Mouse (Mus musculus) cortical plate, adult 2 months (tissue): ENCODE results near the gene Tiparp.

Experiments used
- CTCF ChIP-seq: fragments of 200-500 bp; IDR thresholded peaks from 2 replicates; pipeline ENCODE4 v1.5.1; 2011; ENCODE audit warnings: mild to moderate bottlenecking, control low read depth, low read length; ENCODE audit not compliant: insufficient read depth; ENCODE audit errors: extremely low read depth
- POLR2A ChIP-seq: fragments of 200-500 bp; IDR thresholded peaks from 2 replicates; pipeline ENCODE4 v1.6.1; 2011; ENCODE audit warnings: mild to moderate bottlenecking, low read length, control low read depth; ENCODE audit not compliant: insufficient read depth; ENCODE audit errors: extremely low read depth

DNA sequence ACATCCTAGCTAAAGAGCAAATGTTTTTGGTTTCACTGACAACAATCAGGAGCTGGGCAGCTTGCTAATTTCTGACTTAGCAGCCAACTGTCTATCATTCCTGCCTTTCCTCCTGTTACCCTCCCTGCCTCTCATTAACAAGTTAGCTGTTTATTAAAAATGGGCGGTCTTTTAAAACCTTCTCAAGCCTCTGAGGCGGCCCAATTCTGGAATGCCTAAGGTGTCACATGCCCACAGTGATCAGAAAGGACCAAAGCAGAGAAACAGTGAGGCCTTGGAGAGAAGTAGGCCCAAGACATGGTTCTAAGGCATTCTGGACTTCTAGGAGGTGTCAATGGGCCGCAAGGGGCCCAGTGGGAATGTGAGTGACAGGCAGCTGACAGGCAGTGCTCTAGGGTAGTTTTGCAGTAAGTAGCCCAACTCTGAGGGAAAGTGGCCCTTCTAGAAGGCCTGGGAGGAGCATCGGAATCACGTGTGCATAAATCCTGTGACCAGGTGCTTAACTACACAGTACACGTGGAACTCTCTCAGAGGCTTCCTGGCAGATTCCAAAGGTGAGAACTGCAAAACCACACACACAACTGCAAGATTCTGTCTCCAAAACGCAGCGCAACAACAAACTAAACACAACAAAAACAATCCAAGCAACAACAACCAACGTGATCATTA is 37.6 kb downstream of the Tiparp start:
- TF ChIP-seq POLR2A, result no peak
- TF ChIP-seq CTCF, result no peak
